Mouse (Mus musculus) myocyte (in vitro differentiated cells): ENCODE data around the gene Myl6b.

Experiments
- MAX ChIP-seq: IDR thresholded peaks from one replicate; pipeline ENCODE4 v1.6.1; 2011; ENCODE audit warnings: low read depth, mild to moderate bottlenecking, control low read depth
- MYOG ChIP-seq, 3 experiments: IDR thresholded peaks; one replicate each; pipeline ENCODE4 v1.6.1; 2011; ENCODE audit warnings: control low read depth in 2 of 3, low read depth in 2 of 3, mild to moderate bottlenecking in 2 of 3; ENCODE audit not compliant: insufficient read length in 2 of 3, control insufficient read depth in 1 of 3, insufficient read depth in 1 of 3
- POLR2A ChIP-seq: IDR thresholded peaks from one replicate; pipeline ENCODE4 v1.6.1; 2011; ENCODE audit warnings: low read depth, mild to moderate bottlenecking, control low read depth, moderate library complexity; ENCODE audit not compliant: insufficient read length
- REST ChIP-seq: IDR thresholded peaks from one replicate; pipeline ENCODE4 v1.6.1; 2011; ENCODE audit warnings: mild to moderate bottlenecking, control low read depth, moderate library complexity; ENCODE audit not compliant: insufficient read depth, insufficient read length
- TCF12 ChIP-seq: IDR thresholded peaks from one replicate; pipeline ENCODE4 v1.6.1; 2011; ENCODE audit warnings: mild to moderate bottlenecking, control low read depth; ENCODE audit not compliant: poor library complexity, insufficient read depth, severe bottlenecking
- TCF3 ChIP-seq: IDR thresholded peaks from one replicate; pipeline ENCODE4 v1.6.1; 2011; ENCODE audit warnings: low read depth, control low read depth; ENCODE audit not compliant: insufficient read length

DNA sequence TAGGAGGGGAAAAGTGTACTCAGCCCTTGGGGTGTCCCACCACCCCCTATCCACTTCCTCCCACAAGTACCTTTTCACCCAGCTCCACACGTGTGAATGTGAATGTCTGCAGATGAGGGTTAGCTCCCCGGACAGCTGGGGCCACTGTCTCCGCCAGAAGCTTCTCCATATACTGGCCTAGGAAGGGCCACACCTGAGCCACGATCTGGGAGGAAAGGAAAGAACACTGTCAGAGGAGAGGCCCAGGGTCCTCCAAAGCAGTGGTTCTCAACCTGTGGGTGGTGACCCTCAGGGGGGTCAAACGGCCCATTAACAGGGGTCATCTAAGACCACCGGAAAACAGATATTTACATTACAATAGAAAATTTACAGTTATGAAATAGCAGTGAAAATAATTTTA, 23.9 kb upstream of the Myl6b start:
- TF ChIP-seq MYOG (IDR thresholded peaks at IDR 0.05; ENCODE audit: control insufficient read depth in 1 of 3, insufficient read depth in 1 of 3, insufficient read length in 2 of 3, low read depth in 2 of 3) (no peak), POLR2A (no peak), MAX (no peak), REST (no peak), TCF12 (no peak), TCF3 (no peak)
